Mouse (Mus musculus) liver, embryonic 13.5 days (tissue): ENCODE data around the gene Zfr. TPM values are rescaled to one million over a fixed set of nuclear protein-coding genes. Genes with fewer than 3 reads are reported as not detected.
"Not testable (repeated sequence)": the region's sequence is repeated elsewhere in the genome, so short reads cannot be mapped to it uniquely, and the experiment has no call there.

Source experiments
- ATAC-seq: fragments of 200-750 bp; cut with Nextera tagmentation; 2 replicates; pipeline ENCODE4 v1.8.0; 2017; ENCODE audit warnings: low read depth, mild to moderate bottlenecking, moderate number of reproducible peaks, moderate library complexity
- DNase-seq: peaks from one replicate; pipeline ENCODE4 v3.0.0; 2022
- H3K27ac ChIP-seq: fragments of 300-500 bp; sonication (generic); 2 replicates; pipeline ENCODE4 v1.5.1; 2015; ENCODE audit warnings: moderate library complexity, mild to moderate bottlenecking, inconsistent platforms
- H3K27me3 ChIP-seq: fragments of 300-500 bp; sonication (generic); 2 replicates; pipeline ENCODE4 v1.6.1; 2015; ENCODE audit warnings: mild to moderate bottlenecking, inconsistent platforms
- H3K36me3 ChIP-seq: fragments of 300-500 bp; sonication (generic); 2 replicates; pipeline ENCODE4 v1.6.1; 2015; ENCODE audit warnings: mild to moderate bottlenecking, inconsistent platforms
- H3K4me1 ChIP-seq: fragments of 300-500 bp; sonication (generic); replicated peaks from 2 replicates; pipeline ENCODE4 v1.6.1; 2015; ENCODE audit warnings: inconsistent platforms
- H3K4me2 ChIP-seq: fragments of 300-500 bp; sonication (generic); 2 replicates; pipeline ENCODE4 v1.6.1; 2015; ENCODE audit warnings: inconsistent platforms, mild to moderate bottlenecking, moderate library complexity
- H3K4me3 ChIP-seq: fragments of 300-500 bp; sonication (generic); replicated peaks from 2 replicates; pipeline ENCODE4 v1.5.1; 2015; ENCODE audit warnings: mild to moderate bottlenecking, inconsistent platforms
- H3K9ac ChIP-seq: fragments of 300-500 bp; sonication (generic); 2 replicates; pipeline ENCODE4 v1.6.1; 2015; ENCODE audit warnings: mild to moderate bottlenecking, inconsistent platforms
- H3K9me3 ChIP-seq: fragments of 300-500 bp; sonication (generic); replicated peaks from 2 replicates; pipeline ENCODE4 v1.6.1; 2016; ENCODE audit warnings: inconsistent platforms
- whole genome bisulfite sequencing: fragments of 180-500 bp; shearing (Covaris S2); methylation state at CpG from one replicate; pipeline ENCODE4 v1.1.7; 2015; ENCODE audit not compliant: insufficient replicate concordance; 5-methylcytosine and 5-hydroxymethylcytosine counted together
- polyA plus RNA-seq: library from polyadenylated mRNA; unstranded; fragments of >200 nt; fragmentation: Nextera tagmentation; extraction: Ambion mirVana; gene quantifications from 2 replicates; pipeline ENCODE4 v1.2.1, GENCODE M21; 2015

Zfr gene
- polyA plus RNA-seq, 1 experiment from 2014 or later, result 42.1 TPM

GRCm38 (mm10) chr15:12206646-12207222, 89.1 kb downstream of the Zfr start:
- Histone ChIP-seq H3K9ac (peak overlapping the region; percentile 98), H3K4me3 (peak overlapping the region; percentile 86), H3K4me1 (peaks cover 84% of the 10 kb centered on the region), H3K36me3 (no peaks in the 10 kb centered on the region), H3K27ac (peak overlapping the region; percentile 93), H3K4me2 (peak overlapping the region; percentile 87), H3K9me3 (no peaks in the 10 kb centered on the region), H3K27me3 (no peaks in the 10 kb centered on the region)
- DNase-seq (no peak), ATAC-seq (no peak)
- WGBS, result 69% methylated on average over 7 of the region's 7 CpGs

GRCm38 (mm10) chr15:12207556-12208090, 90.0 kb downstream of the Zfr start:
- Histone ChIP-seq H3K9ac (0 out of 2 replicates have a peak overlapping the region, but pooled peaks have one; percentile 27), H3K9me3 (no peaks in the 10 kb centered on the region), H3K4me3 (no peak overlapping the region), H3K27me3 (no peaks in the 10 kb centered on the region), H3K4me1 (peaks cover 81% of the 10 kb centered on the region), H3K36me3 (no peaks in the 10 kb centered on the region), H3K27ac (peak overlapping the region; percentile 35; the same call in 1 of the 2 replicates), H3K4me2 (peak overlapping the region; percentile 87)
- no peak for ATAC-seq
- WGBS, result 64% methylated on average over 6 of the region's 6 CpGs
- no peak for DNase-seq

GRCm38 (mm10) chr15:12211577-12211976, 93.9 kb downstream of the Zfr start:
- 48% methylated on average over 8 of the region's 8 CpGs for WGBS
- Histone ChIP-seq H3K9me3 (no peaks in the 10 kb centered on the region), H3K36me3 (no peaks in the 10 kb centered on the region), H3K27me3 (no peaks in the 10 kb centered on the region), H3K9ac (no peak overlapping the region), H3K4me3 (no peak overlapping the region), H3K27ac (no peak overlapping the region), H3K4me2 (no peak overlapping the region), H3K4me1 (peaks cover 87% of the 10 kb centered on the region)
- ATAC-seq (no peak), DNase-seq (no peak)

- Histone ChIP-seq H3K4me2 (no peak overlapping the region), H3K4me3 (no peak overlapping the region), H3K9me3 (no peaks in the 10 kb centered on the region), H3K27ac (no peak overlapping the region), H3K36me3 (no peaks in the 10 kb centered on the region), H3K27me3 (no peaks in the 10 kb centered on the region), H3K4me1 (peaks cover 85% of the 10 kb centered on the region), H3K9ac (no peak overlapping the region)
- ATAC-seq, result no peak
- no peak for DNase-seq
- whole genome bisulfite sequencing, result 85% methylated on average over 1 of the region's 1 CpGs
Measured at GRCm38 (mm10) chr15:12212266-12212665, 94.6 kb downstream of the Zfr start.

- Histone ChIP-seq H3K36me3 (no peaks in the 10 kb centered on the region), H3K9ac (no peak overlapping the region), H3K27ac (no peak overlapping the region), H3K4me3 (no peak overlapping the region), H3K9me3 (no peaks in the 10 kb centered on the region), H3K4me1 (peaks cover 79% of the 10 kb centered on the region), H3K27me3 (no peaks in the 10 kb centered on the region), H3K4me2 (no peak overlapping the region)
- ATAC-seq (no peak), DNase-seq (no peak)
- WGBS, result 74% methylated on average over 14 of the region's 14 CpGs
Measured at GRCm38 (mm10) chr15:12214531-12215414, 97.1 kb downstream of the Zfr start.

GRCm38 (mm10) chr15:12215415-12215718, 97.7 kb downstream of the Zfr start:
- ATAC-seq (no peak), DNase-seq (no peak)
- Histone ChIP-seq H3K27me3 (no peaks in the 10 kb centered on the region), H3K27ac (no peak overlapping the region), H3K4me1 (peaks cover 79% of the 10 kb centered on the region), H3K36me3 (no peaks in the 10 kb centered on the region), H3K4me2 (no peak overlapping the region), H3K9ac (no peak overlapping the region), H3K9me3 (no peaks in the 10 kb centered on the region), H3K4me3 (no peak overlapping the region)
- 84% methylated on average over 5 of the region's 5 CpGs for WGBS

- Histone ChIP-seq H3K36me3 (no peaks in the 10 kb centered on the region), H3K27me3 (no peaks in the 10 kb centered on the region), H3K27ac (no peak overlapping the region), H3K4me2 (no peak overlapping the region), H3K9ac (no peak overlapping the region), H3K9me3 (no peaks in the 10 kb centered on the region), H3K4me1 (peaks cover 79% of the 10 kb centered on the region), H3K4me3 (no peak overlapping the region)
- ATAC-seq, result no peak
- no peak for DNase-seq
- 87% methylated on average over 8 of the region's 8 CpGs for WGBS
Measured at GRCm38 (mm10) chr15:12216119-12216518, 98.5 kb downstream of the Zfr start.

- no peaks in the 10 kb centered on the region for H3K36me3 ChIP-seq
- H3K4me2 ChIP-seq, result peak overlapping the region; percentile 11; the same call in 1 of the 2 replicates
- no peaks in the 10 kb centered on the region for H3K27me3 ChIP-seq
- H3K4me3 ChIP-seq, result no peak overlapping the region
- WGBS, result 24% methylated on average over 13 of the region's 13 CpGs
- H3K9me3 ChIP-seq, result no peaks in the 10 kb centered on the region
- no peak overlapping the region for H3K27ac ChIP-seq
- H3K4me1 ChIP-seq, result peaks cover 79% of the 10 kb centered on the region
- no peak overlapping the region for H3K9ac ChIP-seq
- DNase-seq (no peak), ATAC-seq (no peak)
Measured at GRCm38 (mm10) chr15:12216798-12217197, 99.2 kb downstream of the Zfr start.

- H3K9me3 ChIP-seq, H3K27ac ChIP-seq, ATAC-seq, H3K9ac ChIP-seq, H3K27me3 ChIP-seq, H3K4me2 ChIP-seq, H3K36me3 ChIP-seq, DNase-seq, H3K4me3 ChIP-seq: not testable (repeated sequence)
- H3K4me1 ChIP-seq, result peaks cover 80% of the 10 kb centered on the region
- WGBS, result 67% methylated on average over 3 of the region's 3 CpGs
Measured at GRCm38 (mm10) chr15:12217332-12217731, 99.7 kb downstream of the Zfr start.

- no peak for DNase-seq
- no peak overlapping the region for H3K9ac ChIP-seq
- peaks cover 84% of the 10 kb centered on the region for H3K4me1 ChIP-seq
- H3K9me3 ChIP-seq, result no peaks in the 10 kb centered on the region
- 68% methylated on average over 5 of the region's 5 CpGs for WGBS
- H3K4me3 ChIP-seq, result no peak overlapping the region
- H3K4me2 ChIP-seq, result no peak overlapping the region
- ATAC-seq, result 0 out of 2 replicates have a peak, but pooled peaks have one; percentile 11
- no peaks in the 10 kb centered on the region for H3K36me3 ChIP-seq
- no peak overlapping the region for H3K27ac ChIP-seq
- H3K27me3 ChIP-seq, result no peaks in the 10 kb centered on the region
Measured at GRCm38 (mm10) chr15:12217849-12218248, 100.2 kb downstream of the Zfr start.

GRCm38 (mm10) chr15:12218583-12219382, 101.2 kb downstream of the Zfr start:
- Histone ChIP-seq H3K27ac (no peak overlapping the region), H3K27me3 (no peaks in the 10 kb centered on the region), H3K36me3 (no peaks in the 10 kb centered on the region), H3K4me1 (peaks cover 87% of the 10 kb centered on the region), H3K4me3 (no peak overlapping the region), H3K9ac (no peak overlapping the region), H3K9me3 (no peaks in the 10 kb centered on the region), H3K4me2 (no peak overlapping the region)
- DNase-seq, result no peak
- WGBS, result 69% methylated on average over 11 of the region's 11 CpGs
- no peak for ATAC-seq
